Mouse (Mus musculus): Measurements from ENCODE around the gene Tcf7l1.

GRCm38 (mm10) chr6:72754215-72754614, 34.8 kb downstream of the Tcf7l1 start:
- TF ChIP-seq GATA1 (IDR thresholded peaks at IDR 0.05; ENCODE audit: borderline replicate concordance, low read length) (no peak), FLI1 (IDR thresholded peaks at IDR 0.05; ENCODE audit: low read length) (no peak)
